In genomic region chr7:84679264-84679663, GRCm38 (mm10) we compare ENCODE assay signal across 8 mouse cellular contexts. TPM values are rescaled to one million over a fixed set of nuclear protein-coding genes. Genes with fewer than 3 reads are reported as not detected.
DNase-seq lines count a peak whose midpoint lies in the region; ATAC-seq and TF ChIP-seq lines count a peak whose summit lies in the region.

No protein-coding gene starts in this region.

- no peak for TF ChIP-seq CTCF in MEL (IDR thresholded peaks at IDR 0.05 in 2 of 3, conservative IDR thresholded peaks at IDR 0.05 in 1 of 3; ENCODE audit: control insufficient read depth in 1 of 3, insufficient read depth in 1 of 3, low read depth in 2 of 3, low read length in 3 of 3, poor library complexity in 1 of 3, severe bottlenecking in 1 of 3)

- no peak for TF ChIP-seq RAD21 in MEL (IDR thresholded peaks at IDR 0.05; ENCODE audit: low read depth, low read length)

- peaks cover 15% of the 10 kb centered on the region for H3K79me2 ChIP-seq in MEL (ENCODE audit: control insufficient read depth, insufficient read depth, low read length, poor library complexity)

- H3K9ac ChIP-seq in MEL (ENCODE audit: control insufficient read depth, low read depth, low read length, poor library complexity, severe bottlenecking) = peak overlapping the region; percentile 61
- peak overlapping the region; percentile 55 for H3K9ac ChIP-seq in forebrain, embryonic 14.5 days (ENCODE audit: low read length)
- no peak overlapping the region for H3K9ac ChIP-seq in liver, embryonic 16.5 days (ENCODE audit: low read depth, low read length)
- 0 out of 2 replicates have a peak overlapping the region, but pooled peaks have one; percentile 29 for H3K9ac ChIP-seq in neural tube, embryonic 12.5 days

- intact Hi-C loops in heart, postnatal 14 days (cut with DNase I) = no loop called here

- H3K4me3 ChIP-seq in MEL (ENCODE audit: control insufficient read depth in 1 of 2, insufficient read depth in 1 of 2, low read depth in 2 of 2, low read length in 2 of 2) = peak overlapping the region in 1 of 2 experiments; percentile 75; a peak in 3 of 4 replicates
- H3K4me3 ChIP-seq in forebrain, embryonic 14.5 days (ENCODE audit: low read depth, low read length) = peak overlapping the region; percentile 45
- peak overlapping the region; percentile 25 for H3K4me3 ChIP-seq in liver, embryonic 16.5 days (ENCODE audit: low read depth, low read length)
- peak overlapping the region; percentile 39 for H3K4me3 ChIP-seq in neural tube, embryonic 12.5 days

- H3K27me3 ChIP-seq in MEL (ENCODE audit: control insufficient read depth in 1 of 2, insufficient read depth in 2 of 2, low read length in 2 of 2) = no peaks in the 10 kb centered on the region
- H3K27me3 ChIP-seq in forebrain, embryonic 14.5 days (replicated peaks; ENCODE audit: control insufficient read depth, insufficient read depth, low read length) = no peaks in the 10 kb centered on the region
- no peaks in the 10 kb centered on the region for H3K27me3 ChIP-seq in liver, embryonic 16.5 days (ENCODE audit: control insufficient read depth, insufficient read depth, low read depth, low read length)
- no peaks in the 10 kb centered on the region for H3K27me3 ChIP-seq in neural tube, embryonic 12.5 days (replicated peaks)

- ATAC-seq in forebrain, embryonic 14.5 days = peak; percentile 99
- ATAC-seq in liver, embryonic 16.5 days (ENCODE audit: low read depth) = peak; percentile 97
- peak; percentile 98 for ATAC-seq in neural tube, embryonic 12.5 days (ENCODE audit: low FRiP score, low read depth)

- H3K9me3 ChIP-seq in MEL (replicated peaks; ENCODE audit: insufficient read depth, low read length) = no peaks in the 10 kb centered on the region
- no peaks in the 10 kb centered on the region for H3K9me3 ChIP-seq in forebrain, embryonic 14.5 days (replicated peaks; ENCODE audit: control insufficient read depth, low read length)
- H3K9me3 ChIP-seq in liver, embryonic 16.5 days (replicated peaks; ENCODE audit: control insufficient read depth, low read length) = no peaks in the 10 kb centered on the region
- no peaks in the 10 kb centered on the region for H3K9me3 ChIP-seq in neural tube, embryonic 12.5 days

- peaks cover 4 to 10% of the 10 kb centered on the region in 2 experiments; a peak in 3 of 4 replicates for H3K4me1 ChIP-seq in MEL (ENCODE audit: control insufficient read depth in 1 of 2, insufficient read depth in 2 of 2, low read length in 2 of 2)
- peaks cover 11% of the 10 kb centered on the region for H3K4me1 ChIP-seq in forebrain, embryonic 14.5 days (ENCODE audit: control insufficient read depth, insufficient read depth, low read length)
- peaks cover 26% of the 10 kb centered on the region for H3K4me1 ChIP-seq in liver, embryonic 16.5 days (ENCODE audit: control insufficient read depth, low read depth, low read length)
- H3K4me1 ChIP-seq in neural tube, embryonic 12.5 days = 0 out of 2 replicates have a peak, but pooled peaks cover 4% of the 10 kb centered on the region

- TF ChIP-seq POLR2A in MEL (IDR thresholded peaks at IDR 0.05; ENCODE audit: control insufficient read depth in 1 of 2, insufficient read depth in 1 of 2, low read depth in 1 of 2, low read length in 2 of 2, poor library complexity in 1 of 2) = peak in 1 of 2 experiments; percentile 52; a peak in 1 of 4 replicates

- WGBS in forebrain, embryonic 14.5 days = 2% methylated on average over 4 of the region's 4 CpGs
- WGBS in liver, embryonic 16.5 days (ENCODE audit: insufficient replicate concordance) = 2% methylated on average over 4 of the region's 4 CpGs
- WGBS in neural tube, embryonic 12.5 days = 4% methylated on average over 4 of the region's 4 CpGs

- DNase-seq in MEL (ENCODE audit: low read depth, low spot score) = peak; percentile 96
- DNase-seq in cerebellum, adult 11-12 months = peak; percentile 67
- DNase-seq in forebrain, embryonic 14.5 days (ENCODE audit: low spot score) = peak; percentile 96
- peak; percentile 52 to 65 for DNase-seq in heart, postnatal 14 days
- peak; percentile 66 to 76 for DNase-seq in kidney, postnatal 4 days
- peak; percentile 28 to 64 for DNase-seq in thymus, adult 18-20 months

- H3K27ac ChIP-seq in MEL (ENCODE audit: control insufficient read depth, low read depth, low read length) = no peak overlapping the region
- H3K27ac ChIP-seq in forebrain, embryonic 14.5 days (ENCODE audit: low read depth, low read length) = no peak overlapping the region
- no peak overlapping the region for H3K27ac ChIP-seq in liver, embryonic 16.5 days (ENCODE audit: low read length)
- H3K27ac ChIP-seq in neural tube, embryonic 12.5 days = no peak overlapping the region

- H3K4me2 ChIP-seq in forebrain, embryonic 14.5 days (ENCODE audit: low read length) = peak overlapping the region; percentile 52
- H3K4me2 ChIP-seq in liver, embryonic 16.5 days (ENCODE audit: low read depth, low read length) = peak overlapping the region; percentile 64
- peak overlapping the region; percentile 50 for H3K4me2 ChIP-seq in neural tube, embryonic 12.5 days (replicated peaks)

- no peak for TF ChIP-seq EP300 in MEL (IDR thresholded peaks at IDR 0.05; ENCODE audit: low read depth in 1 of 2, low read length in 2 of 2)

- H3K36me3 ChIP-seq in MEL (ENCODE audit: control insufficient read depth in 1 of 2, insufficient read depth in 2 of 2, low read length in 2 of 2) = peaks cover 0 to 26% of the 10 kb centered on the region in 2 experiments; a peak in 2 of 4 replicates
- no peaks in the 10 kb centered on the region for H3K36me3 ChIP-seq in forebrain, embryonic 14.5 days (ENCODE audit: control insufficient read depth, insufficient read depth, low read length)
- no peaks in the 10 kb centered on the region for H3K36me3 ChIP-seq in liver, embryonic 16.5 days (ENCODE audit: control insufficient read depth, insufficient read depth)
- H3K36me3 ChIP-seq in neural tube, embryonic 12.5 days = no peaks in the 10 kb centered on the region

TF ChIP-seq in MEL, 35 proteins besides CTCF, POLR2A, EP300 and RAD21 (continues in another document):
- TF ChIP-seq NELFE (IDR thresholded peaks at IDR 0.05; ENCODE audit: low read depth, low read length) (0 out of 2 replicates have a peak, but pooled peaks have one; percentile 21), POLR2AphosphoS2 (IDR thresholded peaks at IDR 0.05; ENCODE audit: low read length) (no peak), BHLHE40 (IDR thresholded peaks at IDR 0.05; ENCODE audit: borderline replicate concordance, low read depth, low read length) (no peak), MXI1 (IDR thresholded peaks at IDR 0.05; ENCODE audit: low read depth, low read length) (no peak), TBP (IDR thresholded peaks at IDR 0.05; ENCODE audit: low read depth, low read length) (peak; percentile 82), NRF1 (IDR thresholded peaks at IDR 0.05; ENCODE audit: insufficient read depth, low read depth, low read length, poor library complexity, severe bottlenecking) (no peak), MAZ (IDR thresholded peaks at IDR 0.05; ENCODE audit: low read depth, low read length) (no peak), POLR2AphosphoS5 (IDR thresholded peaks at IDR 0.05; ENCODE audit: borderline replicate concordance, low read depth, low read length) (no peak), MAX (IDR thresholded peaks at IDR 0.05; ENCODE audit: low read length) (no peak), ZMIZ1 (IDR thresholded peaks at IDR 0.05; ENCODE audit: low read depth, low read length) (no peak), CHD1 (IDR thresholded peaks at IDR 0.05; ENCODE audit: low read depth, low read length) (no peak), ZC3H11A (IDR thresholded peaks at IDR 0.05; ENCODE audit: low read depth, low read length) (no peak), E2F4 (IDR thresholded peaks at IDR 0.05; ENCODE audit: borderline replicate concordance, low read depth, low read length) (no peak), TAL1 (IDR thresholded peaks at IDR 0.05; ENCODE audit: low read length) (no peak), UBTF (IDR thresholded peaks at IDR 0.05; ENCODE audit: borderline replicate concordance, insufficient read depth, low read depth, low read length) (no peak), HCFC1 (IDR thresholded peaks at IDR 0.05; ENCODE audit: low read depth, low read length) (peak; percentile 83), RCOR1 (IDR thresholded peaks at IDR 0.05; ENCODE audit: low read depth, low read length) (no peak), USF1 (IDR thresholded peaks at IDR 0.05; ENCODE audit: low read depth, low read length) (no peak), GATA1 (IDR thresholded peaks at IDR 0.05; ENCODE audit: low read depth, low read length) (0 out of 2 replicates have a peak, but pooled peaks have one; percentile 4), TCF12 (IDR thresholded peaks at IDR 0.05; ENCODE audit: low read depth, low read length) (peak; percentile 50), CHD2 (IDR thresholded peaks at IDR 0.05; ENCODE audit: low read length) (peak; percentile 43; the same call in 1 of the 2 replicates), SMC3 (IDR thresholded peaks at IDR 0.05; ENCODE audit: low read depth, low read length) (no peak), JUND (IDR thresholded peaks at IDR 0.05; ENCODE audit: low read depth, low read length) (no peak), KAT2A (conservative IDR thresholded peaks at IDR 0.05; ENCODE audit: low read depth, low read length) (peak; percentile 58), ETS1 (IDR thresholded peaks at IDR 0.05; ENCODE audit: low read depth, low read length) (no peak), MYB (IDR thresholded peaks at IDR 0.05; ENCODE audit: low read depth, low read length) (no peak), SIN3A (IDR thresholded peaks at IDR 0.05; ENCODE audit: low read length) (peak; percentile 91), GABPA (IDR thresholded peaks at IDR 0.05; ENCODE audit: low read depth, low read length) (no peak), ZKSCAN1 (IDR thresholded peaks at IDR 0.05; ENCODE audit: low read depth, low read length) (no peak), USF2 (IDR thresholded peaks at IDR 0.05; ENCODE audit: borderline replicate concordance in 1 of 2, insufficient read depth in 1 of 2, low read depth in 1 of 2, low read length in 2 of 2) (no peak), MAFK (IDR thresholded peaks at IDR 0.05; ENCODE audit: borderline replicate concordance, low read depth, low read length) (no peak)

RNA-seq across cellular contexts. Expression of gene Zfand6, which starts 10.5 kb away (rescaled TPM):
- 20.3 and 26.8 TPM in 2 replicates for total RNA-seq in MEL (2012; rRNA removed)
- 100 to 1,000 TPM in 1 of 2 experiments, 10 to 100 TPM in 1; 39.9 to 315 TPM for polyA plus RNA-seq in MEL (2012; ENCODE audit: insufficient read depth in 1 of 2, insufficient read length in 2 of 2, low read depth in 1 of 2, low replicate concordance in 2 of 2, missing spikeins in 1 of 2)
- polyA plus RNA-seq in forebrain, embryonic 14.5 days (2014; fragmentation: Nextera tagmentation; extraction: Ambion mirVana) = 220 and 234 TPM in 2 replicates
- 10 to 100 TPM; 95.4 to 97.4 TPM for total RNA-seq in heart, postnatal 14 days (2021)
- 154 and 157 TPM in 2 replicates for polyA plus RNA-seq in liver, embryonic 16.5 days (2015; fragmentation: Nextera tagmentation; extraction: Ambion mirVana)
- polyA plus RNA-seq in neural tube, embryonic 12.5 days (2016; fragmentation: Nextera tagmentation; extraction: Ambion mirVana) = 200 and 224 TPM in 2 replicates

Comparison
In these comparisons a context has a peak if more than half of its experiments do, and no peak if none do; other contexts are left out.
1. DNase-seq: peak in every context shown above with its lines; median percentile 96 in MEL; 96 in forebrain, embryonic 14.5 days; 71 in kidney, postnatal 4 days; 67 in cerebellum, adult 11-12 months; 58 in heart, postnatal 14 days; 46 in thymus, adult 18-20 months.